Mouse (Mus musculus) retina, postnatal 7 days (tissue): ENCODE data around the gene Pgm3.
"Not testable (repeated sequence)": the region's sequence is repeated elsewhere in the genome, so short reads cannot be mapped to it uniquely, and the experiment has no call there.

ENCODE experiments used
- DNase-seq: peaks from one replicate; pipeline ENCODE4 v3.0.0-alpha.2; 2012; ENCODE audit warnings: low read depth, low spot score

Pgm3 gene

DNA sequence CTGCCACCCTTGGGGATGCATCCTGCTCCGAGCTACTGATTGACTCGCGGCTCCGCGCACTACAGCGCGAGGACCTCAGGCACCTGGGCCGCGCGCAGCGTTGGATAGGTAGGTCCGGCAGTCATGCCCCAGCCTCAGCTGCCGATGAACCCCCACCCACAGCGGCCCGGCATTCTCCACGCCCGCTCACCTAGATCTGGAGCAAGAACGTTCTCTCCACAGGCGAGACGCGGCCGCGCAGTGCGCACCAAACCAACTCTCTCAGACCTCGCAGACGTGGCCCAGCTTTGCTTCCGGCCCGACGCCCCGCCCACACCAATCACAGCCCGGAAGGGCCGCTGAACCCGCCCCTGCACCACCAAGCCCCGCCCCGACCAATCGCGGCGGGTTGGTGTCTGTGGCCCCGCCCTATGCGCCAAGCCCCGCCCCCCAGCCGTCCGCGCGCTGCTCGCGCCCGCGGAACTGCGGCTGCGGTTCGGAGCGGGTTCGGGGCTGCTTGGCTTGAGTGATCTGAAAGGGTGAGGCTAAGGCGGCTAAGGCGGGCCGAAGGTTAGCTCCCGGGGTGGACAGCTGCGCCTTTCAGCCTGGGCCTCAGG lies at the start of gene Pgm3, which contains the start of gene Rwdd2a:
TSS of gene Pgm3 (minus strand) at position 303 of the 596 bp plus-strand sequence.
TSS of gene Rwdd2a (plus strand) at position 452 of the 596 bp plus-strand sequence.
- DNase-seq, result peak; percentile 90

DNA sequence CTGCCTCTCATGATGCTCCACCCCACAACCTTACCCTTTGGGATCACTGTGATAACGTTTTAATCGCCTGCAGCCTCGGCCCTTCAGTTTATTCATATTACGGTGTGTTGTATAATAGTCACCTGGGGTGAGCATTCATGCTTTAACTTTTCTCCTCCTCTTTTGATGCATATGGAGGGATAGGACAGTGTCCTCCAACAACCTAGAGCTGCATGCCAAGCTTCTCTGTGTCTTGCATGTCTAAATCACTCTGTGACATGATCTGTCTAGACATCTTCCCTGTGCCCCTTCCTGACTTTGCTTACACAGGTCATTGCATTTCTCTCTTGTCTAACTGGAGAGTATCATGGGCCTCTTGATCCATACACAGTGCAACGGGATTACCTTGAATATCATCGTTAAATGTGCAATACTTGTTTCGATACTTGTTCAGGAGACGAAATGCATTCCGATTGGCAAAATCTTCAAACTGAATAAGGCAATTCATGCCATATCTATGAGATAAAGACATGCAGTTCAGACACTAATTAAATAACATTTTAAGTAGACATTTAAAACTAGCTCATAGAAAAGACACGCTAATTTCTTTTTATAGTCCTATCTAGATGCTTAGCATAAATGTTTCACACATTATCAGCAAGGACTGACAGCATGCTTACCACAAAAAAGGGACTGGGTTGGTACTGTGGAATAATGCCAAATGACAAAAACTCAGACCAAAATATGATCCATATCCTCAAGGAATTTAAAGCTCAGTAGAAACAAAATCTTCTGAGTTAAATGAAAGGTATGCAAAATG lies 47.9 kb upstream of the Pgm3 start:
- no peak for DNase-seq

DNA sequence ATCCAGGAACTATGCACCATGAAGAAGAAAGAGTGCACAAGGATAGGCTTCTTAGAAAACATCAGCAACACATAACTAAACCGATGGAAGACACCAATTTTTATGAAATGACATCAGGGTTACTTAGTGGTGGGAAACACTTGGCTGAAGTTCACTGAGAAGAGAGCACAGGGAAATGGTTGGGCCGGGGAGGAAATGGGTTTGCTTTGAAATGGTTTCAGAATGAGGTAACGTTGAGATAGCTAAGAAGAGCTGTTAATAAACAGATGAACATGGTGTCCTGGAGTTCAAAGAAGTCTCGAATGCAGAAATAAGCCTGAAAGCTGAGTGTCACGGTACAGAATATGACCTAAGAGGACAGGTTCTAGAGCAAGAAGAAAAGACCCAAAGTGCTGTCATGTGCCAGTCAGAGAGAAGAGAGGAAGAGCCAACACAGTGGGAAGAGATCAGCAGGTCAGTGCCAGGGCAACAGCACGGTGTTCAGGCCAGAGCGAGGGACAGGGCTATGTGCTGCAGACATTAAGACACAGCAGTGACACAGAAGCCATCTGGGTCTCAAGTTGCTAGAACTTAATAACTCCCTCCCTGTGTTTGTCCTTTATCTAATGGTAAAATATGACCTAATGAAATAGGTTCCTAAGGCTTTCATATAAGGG lies 46.3 kb upstream of the Pgm3 start:
- DNase-seq, result no peak

DNA sequence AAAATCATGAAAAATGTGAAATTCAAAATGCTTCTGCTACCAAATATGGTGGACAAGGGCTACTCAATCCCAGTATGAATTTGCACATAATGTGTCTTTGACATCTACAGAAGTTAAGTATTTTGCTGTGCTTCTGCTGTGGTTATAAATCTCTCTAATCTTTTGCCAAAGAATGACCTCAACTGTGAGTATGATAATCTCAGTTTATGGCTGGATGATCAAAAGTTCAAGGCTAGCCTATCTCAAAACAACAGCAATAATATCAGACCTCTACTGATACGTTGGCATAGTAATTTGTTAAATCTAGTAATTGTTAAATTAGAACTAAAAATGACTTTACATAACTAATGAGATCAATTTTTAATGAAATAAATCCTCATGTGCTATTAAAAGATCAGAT lies 44.1 kb upstream of the Pgm3 start:
- no peak for DNase-seq

DNA sequence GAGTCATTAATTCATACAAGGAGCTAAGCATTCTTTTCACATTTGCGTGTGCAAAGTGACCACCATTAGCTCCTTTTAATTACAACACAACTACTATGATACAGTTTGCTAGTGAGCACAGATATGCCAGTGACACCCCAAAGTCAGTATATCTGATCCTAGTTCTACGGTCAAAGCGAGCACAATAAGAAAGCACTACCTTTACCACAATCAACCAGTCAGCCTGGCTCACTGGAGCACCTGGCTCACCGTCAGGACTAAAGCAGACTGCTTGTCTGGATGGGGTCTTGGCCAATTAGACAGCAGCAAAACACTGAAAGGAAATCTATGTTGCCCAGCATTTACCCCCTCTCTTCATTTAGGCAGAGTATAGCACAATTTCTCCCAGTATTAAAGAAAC lies 40.4 kb upstream of the Pgm3 start:
- DNase-seq, result no peak

DNA sequence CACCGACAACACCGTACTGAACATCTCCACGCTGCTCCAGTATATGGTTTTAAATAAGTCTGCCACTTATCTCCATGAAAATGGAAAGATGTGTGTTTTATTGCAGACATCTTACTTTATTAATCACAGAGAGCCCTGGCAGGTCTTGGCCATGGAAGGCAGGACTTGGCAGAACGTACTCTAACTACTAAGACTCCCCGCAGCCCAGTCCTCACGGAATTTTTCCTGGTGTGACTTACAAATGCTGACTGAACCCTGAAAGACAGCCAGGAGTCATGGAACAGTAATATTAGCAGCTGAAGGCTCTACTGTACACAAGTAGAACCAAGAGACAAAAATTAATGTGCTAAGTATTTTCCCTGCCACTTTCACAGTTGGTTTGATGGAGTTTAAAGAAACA lies 34.1 kb upstream of the Pgm3 start:
- no peak for DNase-seq

DNA sequence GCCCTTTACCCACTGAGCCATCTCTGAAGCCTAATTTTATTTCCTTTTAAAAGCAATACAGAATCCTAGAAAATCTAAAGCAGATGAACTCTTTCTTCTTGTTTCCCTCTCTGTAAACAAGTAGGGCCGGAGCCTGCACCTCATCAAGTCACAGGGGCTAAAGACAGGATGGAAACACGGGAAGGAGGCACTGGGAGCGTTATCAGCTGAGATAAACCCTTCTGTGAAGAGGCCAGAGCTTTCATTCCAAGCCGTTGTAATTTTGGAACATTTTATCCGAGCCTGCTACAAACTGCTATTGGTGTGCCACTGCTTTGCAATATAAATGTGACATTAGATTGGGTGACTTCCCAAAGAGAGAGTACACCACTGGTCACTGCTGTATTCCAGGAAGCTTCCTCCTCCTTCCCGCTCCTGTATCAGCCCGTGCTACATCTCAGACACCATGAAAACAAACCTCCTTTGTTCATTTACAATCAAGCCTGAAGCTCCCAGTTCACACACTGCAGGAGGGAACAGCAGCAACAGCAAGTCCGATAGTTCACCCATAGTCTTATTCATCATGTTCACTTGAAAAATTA lies 28.2 kb upstream of the Pgm3 start:
- DNase-seq, result no peak

DNA sequence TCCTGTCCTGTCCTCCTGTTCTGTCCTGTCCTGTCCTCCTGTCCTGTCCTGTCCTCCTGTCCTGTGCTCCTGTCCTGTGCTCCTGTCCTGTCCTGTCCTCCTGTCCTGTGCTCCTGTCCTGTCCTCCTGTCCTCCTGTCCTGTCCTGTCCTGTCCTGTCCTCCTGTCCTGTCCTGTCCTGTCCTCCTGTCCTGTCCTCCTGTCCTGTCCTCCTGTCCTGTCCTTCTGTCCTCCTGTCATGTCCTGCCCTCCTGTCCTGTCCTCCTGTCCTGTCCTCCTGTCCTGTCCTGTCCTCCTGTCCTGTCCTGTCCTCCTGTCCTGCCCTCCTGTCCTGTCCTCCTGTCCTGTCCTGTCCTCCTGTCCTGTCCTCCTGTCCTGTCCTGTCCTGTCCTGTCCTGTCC lies 25.3 kb upstream of the Pgm3 start:
- not testable (repeated sequence) for DNase-seq

DNA sequence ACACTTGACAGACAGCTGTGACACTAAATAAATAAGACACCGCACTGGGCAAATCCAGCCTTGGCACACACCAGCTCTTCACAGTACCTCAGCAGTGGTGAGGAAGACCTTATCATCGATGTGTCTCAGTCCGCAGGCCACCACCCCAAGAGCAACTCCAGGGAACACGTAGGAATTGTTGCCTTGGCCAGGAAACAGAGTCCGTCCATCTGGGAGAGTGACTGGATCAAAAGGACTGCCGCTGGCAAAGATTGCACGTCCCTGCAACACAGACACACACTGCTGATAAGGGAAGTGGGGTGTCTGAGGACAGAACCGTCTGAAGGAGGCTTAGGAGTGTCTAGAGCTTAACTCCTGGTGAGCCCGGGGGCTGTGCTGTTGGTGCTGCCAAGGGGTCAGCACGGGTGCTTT lies 22.7 kb upstream of the Pgm3 start:
- not testable (repeated sequence) for DNase-seq

DNA sequence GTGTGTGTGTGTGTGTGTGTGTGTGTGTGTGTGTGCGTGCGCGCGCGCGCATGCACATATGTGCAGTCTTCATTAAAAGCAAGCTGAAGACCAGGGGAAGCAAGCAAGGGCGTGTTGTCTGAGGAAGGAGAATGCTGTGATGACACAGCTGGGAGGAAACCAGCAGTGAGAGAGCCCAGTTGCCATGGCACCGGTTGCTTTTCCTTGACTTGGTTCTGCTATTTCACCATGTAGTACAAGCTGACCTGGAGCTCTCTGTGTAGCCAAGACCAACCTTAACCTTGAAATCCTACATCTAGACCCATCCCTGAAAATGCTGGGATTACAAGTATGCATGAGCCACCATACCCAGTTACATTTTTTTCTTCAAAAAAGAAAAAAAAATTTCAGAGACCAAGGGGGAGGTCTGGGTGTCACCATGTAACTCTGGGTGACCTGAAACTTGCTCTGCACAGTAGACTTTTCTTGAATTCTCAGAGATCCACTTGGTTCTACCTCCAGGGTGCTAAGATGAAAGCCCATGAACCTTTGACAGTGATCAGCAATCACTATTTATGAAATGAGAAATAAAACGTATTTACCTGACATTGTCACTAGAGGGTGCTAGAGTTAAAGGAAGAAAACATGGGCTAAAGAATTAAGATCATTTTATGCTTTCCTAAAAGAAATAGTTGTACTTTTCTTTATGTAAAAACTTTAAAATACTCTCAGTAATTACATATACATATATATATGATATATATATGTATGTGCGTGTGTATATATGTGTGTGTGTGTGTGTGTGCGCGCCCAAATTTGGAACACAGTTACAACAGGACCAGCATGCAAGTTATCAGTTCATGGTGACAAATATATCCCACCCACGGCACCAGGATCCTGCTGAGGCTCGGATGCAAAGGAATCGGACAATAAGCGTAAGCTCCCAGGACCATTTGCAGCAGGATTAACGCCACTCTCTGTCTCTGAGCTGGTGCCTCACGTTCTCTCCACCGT lies 21.3 kb upstream of the Pgm3 start:
- DNase-seq, result peak; percentile 32

DNA sequence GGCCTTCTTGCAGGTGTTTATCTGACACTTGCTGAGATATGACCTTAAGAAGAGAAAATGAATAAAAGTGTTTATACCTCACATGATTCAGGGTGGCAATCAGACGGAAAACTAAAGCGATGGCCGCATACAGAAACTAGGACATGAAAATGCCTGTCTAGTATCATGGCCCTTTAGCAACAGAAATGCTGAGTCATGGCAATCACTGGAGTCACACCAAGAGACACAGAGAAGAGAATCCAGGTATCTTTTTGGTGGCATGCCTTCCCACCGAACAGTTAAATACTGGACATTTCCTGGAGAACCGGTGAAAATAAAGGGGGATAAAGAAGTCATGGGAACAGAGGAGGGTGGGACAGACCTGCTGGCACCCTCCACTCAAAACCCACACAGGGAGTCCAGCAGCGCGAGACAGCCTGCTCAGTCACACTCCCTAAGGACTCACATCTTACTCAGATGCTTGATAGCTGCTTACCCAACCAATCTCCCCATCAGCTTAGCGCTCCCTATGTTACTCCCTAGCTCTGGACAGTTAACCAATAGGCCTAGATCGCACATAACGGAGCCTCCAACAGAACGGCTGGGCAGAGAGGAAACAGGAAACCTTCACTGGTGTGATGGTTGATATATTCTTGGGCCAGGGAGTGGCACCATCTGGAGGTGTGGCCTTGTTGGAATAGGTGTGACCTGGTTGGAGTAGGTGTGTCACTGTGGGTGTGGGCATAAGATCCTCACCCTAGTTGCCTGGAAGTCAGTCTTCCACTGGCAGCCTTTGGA lies 15.6 kb upstream of the Pgm3 start:
- no peak for DNase-seq

DNA sequence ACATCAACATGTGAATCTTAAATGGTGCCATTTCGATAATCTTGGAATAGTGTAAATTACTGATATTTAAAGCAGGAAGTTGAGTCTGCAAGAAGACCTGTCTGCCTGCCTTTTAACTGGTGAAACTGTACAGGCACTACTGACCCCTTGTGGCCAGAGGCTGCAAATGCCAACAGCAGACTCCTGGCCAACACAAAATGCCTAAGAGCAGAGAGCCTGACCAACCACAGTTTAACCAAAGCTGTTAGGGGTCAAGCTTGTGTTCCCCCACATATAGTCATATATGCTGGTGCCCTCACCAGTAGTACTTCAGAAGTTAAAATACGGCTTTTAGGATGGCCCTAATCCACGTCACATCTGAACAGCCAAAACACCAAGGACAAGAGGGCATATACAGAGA lies 12.1 kb upstream of the Pgm3 start:
- DNase-seq, result peak; percentile 49

DNA sequence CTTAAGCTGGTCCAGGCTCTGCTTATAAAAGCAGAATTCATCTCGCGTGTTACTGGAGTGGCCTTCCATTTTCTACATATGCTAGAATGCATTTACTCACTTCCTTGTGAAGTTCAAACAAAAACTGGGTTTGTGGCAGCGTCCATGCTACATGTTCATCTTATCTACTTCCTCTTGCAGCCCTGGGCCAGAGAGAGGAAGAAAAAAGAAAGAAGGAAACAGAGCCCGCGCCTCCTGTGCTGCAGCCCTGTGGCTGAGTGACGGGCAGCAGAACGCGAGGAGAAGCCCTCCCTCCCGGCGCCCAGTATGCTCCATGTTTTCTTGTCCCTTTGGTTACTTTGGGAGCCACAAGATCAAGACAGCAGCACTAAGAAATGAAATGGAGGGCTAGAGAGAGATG lies 8.0 kb upstream of the Pgm3 start:
- DNase-seq, result no peak

DNA sequence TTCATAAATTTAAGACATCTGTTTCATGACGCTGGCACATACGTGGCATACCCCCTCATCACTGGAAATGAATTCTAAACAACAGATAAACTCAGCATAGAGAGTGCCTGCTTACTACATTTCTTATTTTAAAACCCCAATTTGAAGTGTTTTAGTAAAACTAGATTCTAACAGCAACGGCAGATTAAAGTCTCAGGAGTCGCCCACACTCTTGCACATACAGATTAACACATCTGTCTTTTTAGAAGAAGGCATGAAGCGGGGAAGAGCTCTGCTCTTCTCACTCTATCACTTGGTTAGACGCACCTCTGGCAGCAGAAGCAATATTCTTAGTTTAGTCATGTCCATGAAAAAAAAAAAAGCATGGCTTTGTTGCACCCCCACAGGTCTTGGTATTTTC lies 3.5 kb upstream of the Pgm3 start:
- DNase-seq, result no peak

DNA sequence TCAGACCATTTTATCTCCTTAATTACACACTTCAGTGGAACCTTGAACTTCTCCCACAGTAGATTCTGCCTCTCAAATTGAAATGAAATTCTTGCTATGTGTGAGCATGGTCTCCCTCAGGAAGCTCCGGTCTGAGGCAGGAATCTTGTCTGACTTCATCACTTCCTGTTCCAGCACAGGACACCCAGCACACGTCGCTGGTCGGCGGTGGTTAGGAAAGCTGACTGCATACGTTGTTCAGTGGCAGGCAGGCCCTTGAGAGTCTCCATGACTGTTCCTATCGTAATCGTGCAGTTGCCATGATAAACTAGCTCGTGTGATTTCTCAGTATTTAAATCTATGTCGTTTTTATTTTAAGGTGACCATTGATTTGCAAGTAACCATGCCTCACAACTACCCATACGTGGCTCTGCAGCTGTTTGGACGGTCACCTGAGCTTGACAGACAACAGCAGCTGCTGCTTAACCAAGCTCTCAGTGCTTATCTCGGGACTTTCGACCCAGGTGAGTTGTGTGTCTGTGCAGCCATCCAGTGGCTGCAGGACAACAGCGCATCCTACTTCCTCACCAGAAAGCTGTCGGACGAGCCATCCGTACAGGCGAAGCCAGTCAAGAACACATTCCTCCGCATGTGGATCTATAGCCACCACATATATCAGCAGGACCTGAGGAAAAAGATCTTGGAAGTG lies 2.1 kb upstream of the Pgm3 start:
- no peak for DNase-seq

DNA sequence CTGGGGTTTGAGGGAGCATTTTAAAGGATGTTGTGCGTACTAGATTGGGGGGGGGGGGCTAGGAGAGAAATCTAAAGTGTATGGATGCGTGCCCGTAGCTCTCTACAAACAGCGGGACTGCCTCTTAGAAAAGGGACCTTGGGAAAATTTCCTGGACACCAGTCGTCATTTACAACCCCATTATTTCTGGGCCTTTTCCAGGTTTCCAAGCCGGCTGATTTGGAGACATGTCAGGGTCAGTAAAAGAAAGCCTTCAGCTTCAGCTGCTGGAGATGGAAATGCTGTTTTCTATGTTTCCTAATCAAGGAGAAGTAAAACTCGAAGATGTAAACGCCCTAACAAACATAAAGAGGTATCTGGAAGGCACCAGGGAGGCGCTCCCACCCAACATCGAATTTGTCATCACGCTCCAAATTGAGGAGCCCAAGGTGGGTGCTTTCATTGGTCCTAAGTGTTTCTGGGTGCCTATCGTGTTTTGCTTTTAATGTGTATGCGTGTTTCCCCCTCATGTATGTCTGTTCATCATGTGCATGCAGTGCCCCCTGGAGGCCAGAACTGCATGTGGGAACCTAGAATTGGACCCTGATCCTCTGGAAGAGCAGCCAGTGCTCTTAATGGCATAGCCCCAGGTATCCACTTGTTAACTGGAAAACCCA lies 1.1 kb upstream of the Pgm3 start:
- peak; percentile 56 for DNase-seq

DNA sequence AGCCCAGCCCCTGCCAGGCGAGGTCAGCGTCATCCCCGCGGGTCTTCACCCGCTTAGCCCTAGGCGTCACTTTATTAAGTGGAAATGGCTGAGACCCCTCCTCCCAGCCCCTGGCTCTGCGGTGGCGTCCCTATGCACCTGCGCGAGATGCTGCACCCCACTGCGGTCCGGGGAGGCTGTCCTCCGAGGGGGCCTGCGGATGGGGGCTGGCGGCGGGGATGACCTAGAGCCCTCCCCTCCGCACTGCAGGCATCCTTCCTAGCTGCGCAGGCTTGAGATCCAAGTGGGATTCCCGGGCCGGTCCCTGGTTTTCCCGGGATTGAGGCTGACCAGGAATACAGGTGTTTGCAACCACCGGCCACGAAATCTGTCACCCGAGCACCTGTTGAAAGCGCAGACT lies 554 bp upstream of the Pgm3 start:
- no peak for DNase-seq

DNA sequence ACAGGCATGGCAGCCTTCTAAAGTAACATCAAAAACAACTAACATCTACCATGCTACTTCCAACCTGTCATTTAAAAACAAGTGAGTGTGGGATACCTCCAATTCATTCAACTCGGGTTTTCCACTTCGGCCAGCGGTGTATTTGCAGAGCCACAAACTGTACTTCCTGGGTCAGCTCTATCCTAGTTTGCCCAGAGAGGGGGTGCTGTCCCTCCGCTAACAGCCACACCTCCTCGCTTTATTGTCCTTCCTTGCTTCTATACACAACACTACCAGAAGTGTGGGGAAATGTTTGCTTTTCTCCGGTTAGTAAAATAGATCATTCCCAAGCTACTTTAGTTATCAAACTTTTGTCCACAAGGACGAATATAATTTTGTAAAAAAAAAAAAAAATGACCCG lies 696 bp downstream of the Pgm3 start:
- no peak for DNase-seq

DNA sequence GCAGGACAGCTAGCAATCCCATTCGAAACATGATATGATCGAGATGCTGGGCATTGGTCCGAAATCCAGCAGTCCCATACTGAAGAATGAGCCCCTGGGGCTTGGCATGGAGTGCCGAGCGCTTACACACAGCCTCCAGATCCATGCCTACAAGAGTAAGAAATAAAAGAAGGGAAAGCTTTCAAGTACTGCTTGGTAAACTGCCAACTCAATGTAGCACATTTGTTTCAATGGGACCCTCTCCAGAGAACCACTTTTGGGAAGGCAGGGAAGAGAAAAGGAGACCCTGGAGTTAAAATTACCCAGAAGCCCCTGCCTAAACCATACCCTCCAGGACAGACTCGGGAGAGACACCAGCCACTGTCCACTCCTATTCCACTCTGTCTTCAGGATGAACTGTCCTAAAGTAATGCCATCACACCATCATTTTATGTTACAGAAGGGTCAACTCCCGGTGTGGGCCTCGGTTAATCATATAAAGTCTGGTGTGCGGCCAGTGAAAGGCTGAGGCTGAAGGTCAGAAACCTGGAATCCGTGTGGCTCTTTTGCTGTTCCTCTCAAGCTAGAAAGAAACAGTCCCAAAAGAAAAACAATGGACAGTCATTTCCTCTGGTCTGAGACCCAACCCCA lies 1.3 kb downstream of the Pgm3 start:
- no peak for DNase-seq
